Mouse (Mus musculus) gastrocnemius, postnatal 14 days (tissue): Measurements from ENCODE around the gene Macrod1. TPM values are rescaled to one million over a fixed set of nuclear protein-coding genes. Genes with fewer than 3 reads are reported as not detected.

ENCODE experiments used
- DNase-seq: peaks from one replicate; pipeline ENCODE4 v3.0.0; 2021; ENCODE audit warnings: mixed read lengths
- intact Hi-C: fragments of 180-260 bp; cut with DNase I; formaldehyde crosslinking; loops from one replicate; pipeline ENCODE4 v1.15.1; 2025; ENCODE audit warnings: low total_unique reads
- total RNA-seq, 2 experiments: library from RNA; stranded (reverse); gene quantifications; 2 replicates each; pipeline ENCODE4 v1.2.3; 2021

Gene Macrod1
- total RNA-seq, 2 experiments from 2014 or later: 187 to 192 TPM

- DNase-seq: no peak
- intact Hi-C loops: no loop called here
Observed at GRCm38 (mm10) chr19:7151927-7152653, 95.5 kb downstream of the Macrod1 start.

- DNase-seq: peak; percentile 83
- intact Hi-C loops: no loop called here
Observed at GRCm38 (mm10) chr19:7153232-7153631, 96.6 kb downstream of the Macrod1 start.

GRCm38 (mm10) chr19:7155196-7155595 is 98.6 kb downstream of the Macrod1 start:
- intact Hi-C loops: no loop called here
- DNase-seq: peak; percentile 62

- intact Hi-C loops: no loop called here
- no peak for DNase-seq
Observed at GRCm38 (mm10) chr19:7157734-7158133, 101.1 kb downstream of the Macrod1 start.

- peak; percentile 37 for DNase-seq
Observed at GRCm38 (mm10) chr19:7160151-7160906, 103.7 kb downstream of the Macrod1 start.

GRCm38 (mm10) chr19:7161064-7161463 is 104.5 kb downstream of the Macrod1 start:
- no peak for DNase-seq
- intact Hi-C loops: loop anchor here (5.0 kb wide), 1 partner anchor 39 kb away; no protein-coding TSS in a partner anchor

More at GRCm38 (mm10) chr19:7160151-7160906, 103.7 kb downstream of the Macrod1 start:
- intact Hi-C loops: loop anchor here (5.0 kb wide), 1 partner anchor 38 kb away; no protein-coding TSS in a partner anchor

- intact Hi-C loops: loop anchor here (5.0 kb wide), 1 partner anchor 42 kb away; no protein-coding TSS in a partner anchor
- DNase-seq: no peak
Observed at GRCm38 (mm10) chr19:7164238-7164637, 107.6 kb downstream of the Macrod1 start.

- DNase-seq: no peak
- intact Hi-C loops: loop anchor here (5.0 kb wide), 1 partner anchor 43 kb away; no protein-coding TSS in a partner anchor
Observed at GRCm38 (mm10) chr19:7164820-7165323, 108.3 kb downstream of the Macrod1 start.

- intact Hi-C loops: no loop called here
- DNase-seq: no peak
Observed at GRCm38 (mm10) chr19:7165509-7166199, 109.0 kb downstream of the Macrod1 start.

GRCm38 (mm10) chr19:7166200-7166711 is 109.6 kb downstream of the Macrod1 start:
- intact Hi-C loops: no loop called here
- no peak for DNase-seq

- intact Hi-C loops: no loop called here
- DNase-seq: no peak
Observed at GRCm38 (mm10) chr19:7166767-7167166, 110.2 kb downstream of the Macrod1 start.

- intact Hi-C loops: no loop called here
- no peak for DNase-seq
Observed at GRCm38 (mm10) chr19:7168423-7168822, 111.8 kb downstream of the Macrod1 start.

- intact Hi-C loops: no loop called here
- DNase-seq: no peak
Observed at GRCm38 (mm10) chr19:7170916-7171315, 114.3 kb downstream of the Macrod1 start.

- intact Hi-C loops: no loop called here
Observed at GRCm38 (mm10) chr19:7171447-7171846, 114.8 kb downstream of the Macrod1 start.

GRCm38 (mm10) chr19:7172051-7172866 is 115.6 kb downstream of the Macrod1 start:
- no peak for DNase-seq

More at GRCm38 (mm10) chr19:7171447-7171846, 114.8 kb downstream of the Macrod1 start:
- DNase-seq: no peak

GRCm38 (mm10) chr19:7176041-7176696 is 119.6 kb downstream of the Macrod1 start:
- no peak for DNase-seq
- intact Hi-C loops: no loop called here

More at GRCm38 (mm10) chr19:7172051-7172866, 115.6 kb downstream of the Macrod1 start:
- intact Hi-C loops: no loop called here

GRCm38 (mm10) chr19:7177804-7178511 is 121.3 kb downstream of the Macrod1 start:
- DNase-seq: no peak
- intact Hi-C loops: no loop called here
